Mouse (Mus musculus) CH12.LX (cell line): ENCODE measurements around the gene Fgfr2. TPM values are rescaled to one million over a fixed set of nuclear protein-coding genes. Genes with fewer than 3 reads are reported as not detected.

ENCODE experiments used
- DNase-seq: peaks from one replicate; pipeline ENCODE4 v3.0.0-alpha.2; 2013; ENCODE audit errors: extremely low read depth
- H3K27ac ChIP-seq: 2 replicates; pipeline ENCODE4 v1.5.1; 2012; ENCODE audit warnings: low read depth, mild to moderate bottlenecking, control low read depth, moderate library complexity; ENCODE audit not compliant: insufficient read depth
- H3K27me3 ChIP-seq: replicated peaks from 2 replicates; pipeline ENCODE3; 2012; ENCODE audit warnings: inconsistent platforms
- H3K36me3 ChIP-seq, 2 experiments: replicated peaks in 1 of 2; 2 replicates each; pipeline versions ENCODE3 to v1.6.1; 2012; ENCODE audit warnings: inconsistent platforms in 1 of 2, low read length in 1 of 2, mild to moderate bottlenecking in 1 of 2, mixed read lengths in 1 of 2, moderate library complexity in 1 of 2; ENCODE audit not compliant: control insufficient read depth in 1 of 2, insufficient read depth in 1 of 2
- H3K4me1 ChIP-seq, 2 experiments: 2 replicates each; pipeline ENCODE4 v1.6.1; 2012; ENCODE audit warnings: inconsistent platforms in 1 of 2, moderate library complexity in 1 of 2; ENCODE audit not compliant: insufficient read depth in 2 of 2, control insufficient read depth in 1 of 2
- H3K4me2 ChIP-seq: 2 replicates; pipeline ENCODE4 v1.6.1; 2012; ENCODE audit warnings: low read depth, mild to moderate bottlenecking, control low read depth; ENCODE audit not compliant: poor library complexity, insufficient read depth, severe bottlenecking
- H3K4me3 ChIP-seq, 3 experiments: fragments of 150-350 bp in 1 of 3; sonication (generic) in 1 of 3; replicated peaks in 1 of 3; 2 replicates each; pipeline versions ENCODE3 to v1.5.1; 2011 to 2012; ENCODE audit warnings: low read depth in 2 of 3, low read length in 2 of 3, mild to moderate bottlenecking in 2 of 3, moderate library complexity in 2 of 3, control low read depth in 1 of 3, improper control_type of control experiment in 1 of 3, inconsistent platforms in 1 of 3, mixed read lengths in 1 of 3; ENCODE audit not compliant: poor library complexity in 1 of 3
- H3K79me2 ChIP-seq: replicated peaks from 2 replicates; pipeline ENCODE4 v1.6.1; 2012; ENCODE audit warnings: mild to moderate bottlenecking, moderate library complexity; ENCODE audit not compliant: control insufficient read depth, poor library complexity, insufficient read depth, severe bottlenecking; ENCODE audit errors: extremely low read depth
- H3K9ac ChIP-seq: 2 replicates; pipeline ENCODE4 v1.6.1; 2012; ENCODE audit warnings: low read depth, mild to moderate bottlenecking, control low read depth, moderate library complexity; ENCODE audit not compliant: insufficient read depth
- H3K9me3 ChIP-seq: replicated peaks from 2 replicates; pipeline ENCODE3; 2012; ENCODE audit warnings: low read length, inconsistent platforms, mixed read lengths
- BHLHE40 ChIP-seq: IDR thresholded peaks from 2 replicates; pipeline ENCODE4 v1.6.1; 2011; ENCODE audit warnings: mild to moderate bottlenecking, low read depth, low read length, improper control_type of control experiment
- CHD1 ChIP-seq: IDR thresholded peaks from 2 replicates; pipeline ENCODE4 v1.6.1; 2012; ENCODE audit warnings: low read depth, low read length, improper control_type of control experiment, inconsistent platforms
- CHD2 ChIP-seq: IDR thresholded peaks from 2 replicates; pipeline ENCODE4 v1.6.1; 2011; ENCODE audit warnings: low read length, improper control_type of control experiment
- CTCF ChIP-seq, 2 experiments: IDR thresholded peaks in 1 of 2; conservative IDR thresholded peaks in 1 of 2; 2 replicates each; pipeline ENCODE4 v1.5.1; 2011 to 2012; ENCODE audit warnings: low read depth in 2 of 2, low read length in 2 of 2, improper control_type of control experiment in 1 of 2, inconsistent platforms in 1 of 2, mild to moderate bottlenecking in 1 of 2, moderate library complexity in 1 of 2
- E2F4 ChIP-seq: IDR thresholded peaks from 2 replicates; pipeline ENCODE4 v1.6.1; 2011; ENCODE audit warnings: low read depth, low read length, improper control_type of control experiment; ENCODE audit not compliant: insufficient replicate concordance
- ETS1 ChIP-seq: conservative IDR thresholded peaks from 2 replicates; pipeline ENCODE4 v1.6.1; 2012; ENCODE audit warnings: low read depth, mild to moderate bottlenecking, inconsistent platforms, low read length, improper control_type of control experiment, moderate library complexity
- KAT2A ChIP-seq: IDR thresholded peaks from 2 replicates; pipeline ENCODE4 v1.6.1; 2012; ENCODE audit warnings: low read length, improper control_type of control experiment, inconsistent platforms; ENCODE audit not compliant: insufficient replicate concordance
- MAFK ChIP-seq: IDR thresholded peaks from 2 replicates; pipeline ENCODE4 v1.6.1; 2011; ENCODE audit warnings: low read length, improper control_type of control experiment; ENCODE audit not compliant: insufficient replicate concordance
- MAZ ChIP-seq: IDR thresholded peaks from 2 replicates; pipeline ENCODE4 v1.6.1; 2012; ENCODE audit warnings: low read depth, mild to moderate bottlenecking, inconsistent platforms, low read length, improper control_type of control experiment, moderate library complexity
- MEF2A ChIP-seq: IDR thresholded peaks from 2 replicates; pipeline ENCODE4 v1.6.1; 2014; ENCODE audit warnings: low read depth, mild to moderate bottlenecking, inconsistent platforms, low read length, improper control_type of control experiment, borderline replicate concordance
- MXI1 ChIP-seq: IDR thresholded peaks from 2 replicates; pipeline ENCODE4 v1.6.1; 2011; ENCODE audit warnings: mild to moderate bottlenecking, low read depth, low read length, improper control_type of control experiment
- NELFE ChIP-seq: IDR thresholded peaks from 2 replicates; pipeline ENCODE4 v1.6.1; 2011; ENCODE audit warnings: low read depth, low read length, improper control_type of control experiment
- NRF1 ChIP-seq: IDR thresholded peaks from 2 replicates; pipeline ENCODE4 v1.6.1; 2014; ENCODE audit warnings: low read depth, mild to moderate bottlenecking, inconsistent platforms, low read length, improper control_type of control experiment, moderate library complexity
- PAX5 ChIP-seq: IDR thresholded peaks from 2 replicates; pipeline ENCODE4 v1.6.1; 2012; ENCODE audit warnings: low read length, inconsistent platforms, mixed read lengths
- POLR2A ChIP-seq: IDR thresholded peaks from 2 replicates; pipeline ENCODE4 v1.6.1; 2011; ENCODE audit warnings: low read depth, mild to moderate bottlenecking, improper control_type of control experiment, low read length
- RAD21 ChIP-seq: IDR thresholded peaks from 2 replicates; pipeline ENCODE4 v1.6.1; 2011; ENCODE audit warnings: low read depth, mild to moderate bottlenecking, low read length, improper control_type of control experiment, moderate library complexity
- RCOR1 ChIP-seq: conservative IDR thresholded peaks from 2 replicates; pipeline ENCODE4 v1.6.1; 2012; ENCODE audit warnings: low read depth, mild to moderate bottlenecking, inconsistent platforms, low read length, improper control_type of control experiment
- SIN3A ChIP-seq: IDR thresholded peaks from 2 replicates; pipeline ENCODE4 v1.6.1; 2012; ENCODE audit warnings: low read length, improper control_type of control experiment, inconsistent platforms
- TBP ChIP-seq: conservative IDR thresholded peaks from 2 replicates; pipeline ENCODE4 v1.6.1; 2011; ENCODE audit warnings: low read depth, low read length, improper control_type of control experiment
- TCF12 ChIP-seq: IDR thresholded peaks from 2 replicates; pipeline ENCODE4 v1.6.1; 2014; ENCODE audit warnings: low read depth, mild to moderate bottlenecking, inconsistent platforms, low read length, improper control_type of control experiment
- USF1 ChIP-seq: IDR thresholded peaks from 2 replicates; pipeline ENCODE4 v1.6.1; 2014; ENCODE audit warnings: low read depth, mild to moderate bottlenecking, inconsistent platforms, low read length, improper control_type of control experiment
- USF2 ChIP-seq: conservative IDR thresholded peaks from 2 replicates; pipeline ENCODE4 v1.6.1; 2011; ENCODE audit warnings: low read depth, low read length, improper control_type of control experiment
- ZMIZ1 ChIP-seq: IDR thresholded peaks from 2 replicates; pipeline ENCODE4 v1.6.1; 2012; ENCODE audit warnings: low read depth, mild to moderate bottlenecking, inconsistent platforms, low read length, improper control_type of control experiment
- dilution Hi-C: fragments of 300-500 bp; cut with MboI; formaldehyde crosslinking; loops from 2 replicates; pipeline ENCODE4 v1.14.3; 2020; ENCODE audit warnings: low sequenced_read_pairs; ENCODE audit not compliant: extremely low pct_unique_long_range_greater_than_20kb, extremely low pct_ligation_motif_present
- in situ Hi-C: fragments of 300-500 bp; cut with MboI; formaldehyde crosslinking; loops from 3 replicates; pipeline ENCODE4 v1.14.3; 2019; ENCODE audit warnings: low sequenced_read_pairs, low pct_ligation_motif_present, low pct_unique_long_range_greater_than_20kb, mixed read lengths
- polyA plus RNA-seq: library from polyadenylated mRNA; unstranded; fragments of >175 nt; gene quantifications from 2 replicates; pipeline ENCODE4 v1.2.1, GENCODE M21; 2012; ENCODE audit warnings: low read depth; ENCODE audit not compliant: insufficient read length
- total RNA-seq, 2 experiments: library from RNA; depleted of rRNA; stranded (reverse); fragments of 300-350 nt in 1 of 2; fragments of >200 nt in 1 of 2; gene quantifications; 2 replicates each; pipeline ENCODE4 v1.2.3; 2012 to 2014

Fgfr2 gene
- total and polyA plus RNA-seq, 3 experiments: not detected

DNA sequence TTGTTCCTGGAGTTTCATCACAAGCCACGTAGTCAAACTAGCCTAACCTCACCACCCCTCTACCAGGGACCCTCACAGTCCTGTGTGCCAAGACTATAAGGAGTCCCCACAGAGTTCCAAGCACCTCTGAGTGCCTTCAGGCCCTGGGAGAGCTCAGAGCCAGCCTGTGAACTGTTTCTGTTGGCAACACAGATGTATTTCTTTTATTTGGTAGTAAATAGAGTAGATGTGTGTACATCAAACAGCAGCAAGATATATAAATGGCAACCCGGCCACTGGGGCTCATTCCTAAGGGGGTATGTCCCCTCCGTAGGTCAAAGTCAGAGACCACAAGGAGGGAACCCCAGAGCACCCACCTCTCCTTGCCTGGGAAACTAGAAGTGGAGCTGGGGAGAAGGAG, 1574.7 kb downstream of the Fgfr2 start, which contains the start of gene Hmx2:
Gene Hmx2, plus strand, starts transcription at position 301 of the 400 bp plus-strand sequence.
- Histone ChIP-seq H3K27me3 (peaks cover 68% of the 10 kb centered on the region), H3K9me3 (peaks cover 11% of the 10 kb centered on the region), H3K36me3 (no peaks in the 10 kb centered on the region), H3K4me3 (no peak within 1 kb of the TSS), H3K4me2 (no peak within 1 kb of the TSS), H3K9ac (no peak within 1 kb of the TSS), H3K27ac (no peak within 1 kb of the TSS), H3K4me1 (peaks cover 6 to 10% of the 10 kb centered on the region in 2 experiments; a peak in 3 of 4 replicates), H3K79me2 (no peaks in the 10 kb centered on the region)
- dilution Hi-C loops (no loop called here), in situ Hi-C loops (loop anchor here (25.0 kb wide), 1 partner anchor 239 kb away; no protein-coding TSS in a partner anchor)
- no peak for DNase-seq
- TF ChIP-seq MAZ (no peak), MEF2A (no peak), SIN3A (no peak), USF1 (no peak), RAD21 (no peak), TBP (no peak), CTCF (conservative IDR thresholded peaks at IDR 0.05 in 1 of 2, IDR thresholded peaks at IDR 0.05 in 1 of 2; ENCODE audit: low read depth in 2 of 2, low read length in 2 of 2) (no peak)

GRCm38 (mm10) chr7:131547481-131547880, 1575.7 kb downstream of the Fgfr2 start:
- dilution Hi-C loops (no loop called here), in situ Hi-C loops (loop anchor here (25.0 kb wide), 1 partner anchor 240 kb away; no protein-coding TSS in a partner anchor)
- Histone ChIP-seq H3K27ac (no peak overlapping the region), H3K79me2 (no peaks in the 10 kb centered on the region), H3K4me2 (no peak overlapping the region), H3K9ac (no peak overlapping the region), H3K4me1 (peaks cover 6 to 8% of the 10 kb centered on the region in 2 experiments; a peak in 1 of 4 replicates), H3K36me3 (no peaks in the 10 kb centered on the region), H3K9me3 (peaks cover 20% of the 10 kb centered on the region), H3K27me3 (peaks cover 58% of the 10 kb centered on the region), H3K4me3 (no peak overlapping the region)
- no peak for DNase-seq
- TF ChIP-seq MAZ (no peak), POLR2A (no peak), E2F4 (no peak), ZMIZ1 (no peak), BHLHE40 (no peak), CHD1 (no peak), RAD21 (no peak), USF2 (no peak), ETS1 (no peak), MAFK (no peak), SIN3A (no peak), RCOR1 (no peak), MXI1 (no peak), NRF1 (no peak), PAX5 (no peak), KAT2A (no peak), CHD2 (no peak), TCF12 (no peak), NELFE (no peak)
